Mouse (Mus musculus) CH12.LX (cell line): Measurements from ENCODE around the gene Kcna3. TPM values are rescaled to one million over a fixed set of nuclear protein-coding genes. Genes with fewer than 3 reads are reported as not detected.
A peak's percentile ranks its signal among the peaks of the same experiment; 100 is the strongest.

Experiments used
- DNase-seq: peaks from one replicate; pipeline ENCODE4 v3.0.0-alpha.2; 2013; ENCODE audit errors: extremely low read depth
- H3K27ac ChIP-seq: 2 replicates; pipeline ENCODE4 v1.5.1; 2012; ENCODE audit warnings: low read depth, mild to moderate bottlenecking, control low read depth, moderate library complexity; ENCODE audit not compliant: insufficient read depth
- H3K27me3 ChIP-seq: replicated peaks from 2 replicates; pipeline ENCODE3; 2012; ENCODE audit warnings: inconsistent platforms
- H3K36me3 ChIP-seq, 2 experiments: replicated peaks in 1 of 2; 2 replicates each; pipeline versions ENCODE3 to v1.6.1; 2012; ENCODE audit warnings: inconsistent platforms in 1 of 2, low read length in 1 of 2, mild to moderate bottlenecking in 1 of 2, mixed read lengths in 1 of 2, moderate library complexity in 1 of 2; ENCODE audit not compliant: control insufficient read depth in 1 of 2, insufficient read depth in 1 of 2
- H3K4me1 ChIP-seq, 2 experiments: 2 replicates each; pipeline ENCODE4 v1.6.1; 2012; ENCODE audit warnings: inconsistent platforms in 1 of 2, moderate library complexity in 1 of 2; ENCODE audit not compliant: insufficient read depth in 2 of 2, control insufficient read depth in 1 of 2
- H3K4me2 ChIP-seq: 2 replicates; pipeline ENCODE4 v1.6.1; 2012; ENCODE audit warnings: low read depth, mild to moderate bottlenecking, control low read depth; ENCODE audit not compliant: poor library complexity, insufficient read depth, severe bottlenecking
- H3K4me3 ChIP-seq, 3 experiments: fragments of 150-350 bp in 1 of 3; sonication (generic) in 1 of 3; replicated peaks in 1 of 3; 2 replicates each; pipeline versions ENCODE3 to v1.5.1; 2011 to 2012; ENCODE audit warnings: low read depth in 2 of 3, low read length in 2 of 3, mild to moderate bottlenecking in 2 of 3, moderate library complexity in 2 of 3, control low read depth in 1 of 3, improper control_type of control experiment in 1 of 3, inconsistent platforms in 1 of 3, mixed read lengths in 1 of 3; ENCODE audit not compliant: poor library complexity in 1 of 3
- H3K79me2 ChIP-seq: replicated peaks from 2 replicates; pipeline ENCODE4 v1.6.1; 2012; ENCODE audit warnings: mild to moderate bottlenecking, moderate library complexity; ENCODE audit not compliant: control insufficient read depth, poor library complexity, insufficient read depth, severe bottlenecking; ENCODE audit errors: extremely low read depth
- H3K9ac ChIP-seq: 2 replicates; pipeline ENCODE4 v1.6.1; 2012; ENCODE audit warnings: low read depth, mild to moderate bottlenecking, control low read depth, moderate library complexity; ENCODE audit not compliant: insufficient read depth
- H3K9me3 ChIP-seq: replicated peaks from 2 replicates; pipeline ENCODE3; 2012; ENCODE audit warnings: low read length, inconsistent platforms, mixed read lengths
- CHD1 ChIP-seq: IDR thresholded peaks from 2 replicates; pipeline ENCODE4 v1.6.1; 2012; ENCODE audit warnings: low read depth, low read length, improper control_type of control experiment, inconsistent platforms
- CHD2 ChIP-seq: IDR thresholded peaks from 2 replicates; pipeline ENCODE4 v1.6.1; 2011; ENCODE audit warnings: low read length, improper control_type of control experiment
- CTCF ChIP-seq, 2 experiments: IDR thresholded peaks in 1 of 2; conservative IDR thresholded peaks in 1 of 2; 2 replicates each; pipeline ENCODE4 v1.5.1; 2011 to 2012; ENCODE audit warnings: low read depth in 2 of 2, low read length in 2 of 2, improper control_type of control experiment in 1 of 2, inconsistent platforms in 1 of 2, mild to moderate bottlenecking in 1 of 2, moderate library complexity in 1 of 2
- ELF1 ChIP-seq: IDR thresholded peaks from 2 replicates; pipeline ENCODE4 v1.6.1; 2014; ENCODE audit warnings: low read depth, mild to moderate bottlenecking, inconsistent platforms, low read length, improper control_type of control experiment
- EP300 ChIP-seq: IDR thresholded peaks from 2 replicates; pipeline ENCODE4 v1.6.1; 2011; ENCODE audit warnings: low read length, improper control_type of control experiment
- GABPA ChIP-seq: IDR thresholded peaks from 2 replicates; pipeline ENCODE4 v1.6.1; 2012; ENCODE audit warnings: low read depth, low read length, improper control_type of control experiment, inconsistent platforms; ENCODE audit not compliant: insufficient replicate concordance
- JUN ChIP-seq: IDR thresholded peaks from 2 replicates; pipeline ENCODE4 v1.6.1; 2011; ENCODE audit warnings: low read depth, mild to moderate bottlenecking, low read length, improper control_type of control experiment, moderate library complexity; ENCODE audit not compliant: insufficient read depth
- JUND ChIP-seq: conservative IDR thresholded peaks from 2 replicates; pipeline ENCODE4 v1.6.1; 2011; ENCODE audit warnings: low read depth, low read length, improper control_type of control experiment
- KAT2A ChIP-seq: IDR thresholded peaks from 2 replicates; pipeline ENCODE4 v1.6.1; 2012; ENCODE audit warnings: low read length, improper control_type of control experiment, inconsistent platforms; ENCODE audit not compliant: insufficient replicate concordance
- MAX ChIP-seq: IDR thresholded peaks from 2 replicates; pipeline ENCODE4 v1.6.1; 2011; ENCODE audit warnings: low read length, improper control_type of control experiment
- MEF2A ChIP-seq: IDR thresholded peaks from 2 replicates; pipeline ENCODE4 v1.6.1; 2014; ENCODE audit warnings: low read depth, mild to moderate bottlenecking, inconsistent platforms, low read length, improper control_type of control experiment, borderline replicate concordance
- MXI1 ChIP-seq: IDR thresholded peaks from 2 replicates; pipeline ENCODE4 v1.6.1; 2011; ENCODE audit warnings: mild to moderate bottlenecking, low read depth, low read length, improper control_type of control experiment
- NRF1 ChIP-seq: IDR thresholded peaks from 2 replicates; pipeline ENCODE4 v1.6.1; 2014; ENCODE audit warnings: low read depth, mild to moderate bottlenecking, inconsistent platforms, low read length, improper control_type of control experiment, moderate library complexity
- RAD21 ChIP-seq: IDR thresholded peaks from 2 replicates; pipeline ENCODE4 v1.6.1; 2011; ENCODE audit warnings: low read depth, mild to moderate bottlenecking, low read length, improper control_type of control experiment, moderate library complexity
- RCOR1 ChIP-seq: conservative IDR thresholded peaks from 2 replicates; pipeline ENCODE4 v1.6.1; 2012; ENCODE audit warnings: low read depth, mild to moderate bottlenecking, inconsistent platforms, low read length, improper control_type of control experiment
- SIN3A ChIP-seq: IDR thresholded peaks from 2 replicates; pipeline ENCODE4 v1.6.1; 2012; ENCODE audit warnings: low read length, improper control_type of control experiment, inconsistent platforms
- TBP ChIP-seq: conservative IDR thresholded peaks from 2 replicates; pipeline ENCODE4 v1.6.1; 2011; ENCODE audit warnings: low read depth, low read length, improper control_type of control experiment
- TCF12 ChIP-seq: IDR thresholded peaks from 2 replicates; pipeline ENCODE4 v1.6.1; 2014; ENCODE audit warnings: low read depth, mild to moderate bottlenecking, inconsistent platforms, low read length, improper control_type of control experiment
- UBTF ChIP-seq: IDR thresholded peaks from 2 replicates; pipeline ENCODE4 v1.6.1; 2012; ENCODE audit warnings: low read depth, mild to moderate bottlenecking, inconsistent platforms, low read length, improper control_type of control experiment, moderate library complexity
- USF1 ChIP-seq: IDR thresholded peaks from 2 replicates; pipeline ENCODE4 v1.6.1; 2014; ENCODE audit warnings: low read depth, mild to moderate bottlenecking, inconsistent platforms, low read length, improper control_type of control experiment
- USF2 ChIP-seq: conservative IDR thresholded peaks from 2 replicates; pipeline ENCODE4 v1.6.1; 2011; ENCODE audit warnings: low read depth, low read length, improper control_type of control experiment
- ZMIZ1 ChIP-seq: IDR thresholded peaks from 2 replicates; pipeline ENCODE4 v1.6.1; 2012; ENCODE audit warnings: low read depth, mild to moderate bottlenecking, inconsistent platforms, low read length, improper control_type of control experiment
- dilution Hi-C: fragments of 300-500 bp; cut with MboI; formaldehyde crosslinking; loops from 2 replicates; pipeline ENCODE4 v1.14.3; 2020; ENCODE audit warnings: low sequenced_read_pairs; ENCODE audit not compliant: extremely low pct_unique_long_range_greater_than_20kb, extremely low pct_ligation_motif_present
- in situ Hi-C: fragments of 300-500 bp; cut with MboI; formaldehyde crosslinking; loops from 3 replicates; pipeline ENCODE4 v1.14.3; 2019; ENCODE audit warnings: low sequenced_read_pairs, low pct_ligation_motif_present, low pct_unique_long_range_greater_than_20kb, mixed read lengths
- polyA plus RNA-seq: library from polyadenylated mRNA; unstranded; fragments of >175 nt; gene quantifications from 2 replicates; pipeline ENCODE4 v1.2.1, GENCODE M21; 2012; ENCODE audit warnings: low read depth; ENCODE audit not compliant: insufficient read length
- total RNA-seq, 2 experiments: library from RNA; depleted of rRNA; stranded (reverse); fragments of 300-350 nt in 1 of 2; fragments of >200 nt in 1 of 2; gene quantifications; 2 replicates each; pipeline ENCODE4 v1.2.3; 2012 to 2014

The Kcna3 gene
- total and polyA plus RNA-seq, 3 experiments: 0.85 TPM; not detected in 2

GRCm38 (mm10) chr3:107077101-107077500 is 41.1 kb downstream of the Kcna3 start:
- no peak for DNase-seq
- H3K4me2 ChIP-seq: no peak overlapping the region
- no peaks in the 10 kb centered on the region for H3K36me3 ChIP-seq
- no peaks in the 10 kb centered on the region for H3K9me3 ChIP-seq
- peak overlapping the region; percentile 94 for H3K27ac ChIP-seq
- dilution Hi-C loops: no loop called here
- H3K4me1 ChIP-seq: peaks cover 36 to 58% of the 10 kb centered on the region in 2 experiments
- TF ChIP-seq EP300 (no peak), TCF12 (no peak), GABPA (no peak), ZMIZ1 (no peak), NRF1 (no peak), JUN (no peak), USF1 (no peak), CHD1 (0 out of 2 replicates have a peak, but pooled peaks have one; percentile 54), CTCF (conservative IDR thresholded peaks at IDR 0.05 in 1 of 2, IDR thresholded peaks at IDR 0.05 in 1 of 2; ENCODE audit: low read depth in 2 of 2, low read length in 2 of 2) (no peak), MAX (0 out of 2 replicates have a peak, but pooled peaks have one; percentile 7), RCOR1 (no peak), MXI1 (peak; percentile 16; the same call in 1 of the 2 replicates), MEF2A (no peak), CHD2 (no peak)
- no peaks in the 10 kb centered on the region for H3K27me3 ChIP-seq
- no peaks in the 10 kb centered on the region for H3K79me2 ChIP-seq
- no peak overlapping the region for H3K4me3 ChIP-seq
- in situ Hi-C loops: no loop called here
- H3K9ac ChIP-seq: no peak overlapping the region

GRCm38 (mm10) chr3:107080803-107081202 is 44.8 kb downstream of the Kcna3 start:
- dilution Hi-C loops: no loop called here
- H3K27ac ChIP-seq: no peak overlapping the region
- H3K79me2 ChIP-seq: no peaks in the 10 kb centered on the region
- no peaks in the 10 kb centered on the region for H3K36me3 ChIP-seq
- no peak overlapping the region for H3K9ac ChIP-seq
- peaks cover 30 to 54% of the 10 kb centered on the region in 2 experiments for H3K4me1 ChIP-seq
- H3K27me3 ChIP-seq: no peaks in the 10 kb centered on the region
- H3K4me3 ChIP-seq: no peak overlapping the region
- in situ Hi-C loops: loop anchor here (10.0 kb wide), 1 partner anchor 146 kb away; no protein-coding TSS in a partner anchor
- TF ChIP-seq TBP (no peak), CHD2 (no peak), CHD1 (no peak), KAT2A (no peak), ELF1 (no peak), MXI1 (no peak), TCF12 (no peak), SIN3A (no peak), USF2 (no peak), ZMIZ1 (no peak), MAX (no peak), RCOR1 (no peak), RAD21 (no peak), JUND (no peak), UBTF (no peak), JUN (no peak)
- TF ChIP-seq, all 38 proteins: peak for 0
- Histone ChIP-seq H3K4me2 (0 out of 2 replicates have a peak overlapping the region, but pooled peaks have one; percentile 5), H3K9me3 (peaks cover 3% of the 10 kb centered on the region)
- DNase-seq: no peak
